Mouse (Mus musculus) T-cell, adult 2 months (primary cell): ENCODE measurements around the gene 9230112D13Rik.

Experiments
- DNase-seq: peaks from one replicate; pipeline ENCODE4 v3.0.0; 2022; ENCODE audit warnings: low spot score

The 9230112D13Rik gene

DNA sequence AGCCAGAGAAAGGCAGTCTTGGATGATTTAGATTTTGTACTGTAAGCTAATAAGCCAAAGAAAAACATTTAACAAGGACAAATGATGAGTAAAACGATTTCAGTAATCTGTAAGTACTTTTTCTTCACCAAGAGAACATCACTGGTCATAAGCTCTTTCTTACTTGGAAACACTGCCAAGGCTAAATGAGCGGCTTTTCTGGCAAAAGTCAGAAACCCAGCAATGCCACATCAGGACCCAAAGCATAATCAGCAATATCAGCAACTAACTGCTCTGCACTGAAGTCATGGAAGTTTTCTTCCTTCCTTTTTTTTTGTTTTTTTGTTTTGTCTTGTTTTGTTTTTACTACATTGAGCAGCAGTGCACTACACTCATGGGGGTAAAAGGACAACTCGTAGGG is 25.3 kb downstream of the 9230112D13Rik start:
- DNase-seq = no peak

DNA sequence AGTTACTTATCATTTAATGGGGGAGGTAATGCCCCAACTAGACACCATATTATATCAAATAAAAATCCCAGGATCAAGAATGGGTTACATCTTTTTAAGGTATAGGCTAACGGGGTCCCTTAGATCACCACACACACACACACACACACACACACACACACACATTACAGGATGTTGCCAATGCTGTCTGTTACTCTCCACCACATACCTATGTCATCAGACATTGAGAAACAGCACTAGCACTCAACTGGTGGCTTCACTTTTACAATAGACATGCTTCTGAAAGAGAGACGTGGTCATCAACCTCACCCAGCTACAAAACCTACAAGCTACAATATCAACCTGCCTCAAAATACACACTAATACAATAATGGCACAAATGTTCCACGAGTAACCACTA is 28.9 kb downstream of the 9230112D13Rik start:
- DNase-seq = no peak

DNA sequence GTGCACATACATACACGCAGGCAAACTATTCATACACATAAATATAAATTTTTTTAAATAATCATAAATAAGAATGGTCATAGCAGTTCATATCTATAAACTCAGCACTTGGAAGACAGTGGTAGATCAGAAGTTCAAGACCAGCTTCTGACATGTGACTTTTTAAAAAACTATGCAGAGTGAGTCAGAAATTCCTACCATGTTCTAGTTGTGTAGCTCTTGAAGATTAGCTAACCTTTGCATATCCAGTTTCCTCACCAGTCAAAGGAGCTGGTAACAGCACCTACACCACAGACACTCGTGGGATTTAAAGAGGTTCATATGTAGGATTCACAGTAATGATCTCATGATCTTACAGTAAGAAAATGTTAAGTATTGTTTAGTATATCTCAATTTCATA is 29.9 kb downstream of the 9230112D13Rik start:
- DNase-seq = no peak

DNA sequence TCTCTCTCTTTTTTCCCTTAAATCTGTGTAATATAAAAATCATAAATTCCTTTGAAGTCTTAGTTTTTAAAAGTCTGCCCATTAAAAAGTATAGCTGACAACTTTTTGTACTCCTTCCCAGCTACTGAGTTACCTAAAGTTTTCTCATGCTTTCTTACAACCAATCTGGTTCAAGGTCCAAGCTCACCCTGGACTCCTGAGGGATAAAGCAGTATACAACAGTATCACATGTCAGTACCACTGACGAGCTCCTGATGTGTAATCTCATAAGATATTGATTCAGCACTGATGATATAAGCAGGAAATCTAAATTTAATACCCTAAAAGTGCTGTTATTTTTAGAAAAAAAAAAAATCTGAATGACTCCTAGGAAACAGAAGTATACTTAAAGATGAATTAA is 31.6 kb downstream of the 9230112D13Rik start:
- DNase-seq = no peak

DNA sequence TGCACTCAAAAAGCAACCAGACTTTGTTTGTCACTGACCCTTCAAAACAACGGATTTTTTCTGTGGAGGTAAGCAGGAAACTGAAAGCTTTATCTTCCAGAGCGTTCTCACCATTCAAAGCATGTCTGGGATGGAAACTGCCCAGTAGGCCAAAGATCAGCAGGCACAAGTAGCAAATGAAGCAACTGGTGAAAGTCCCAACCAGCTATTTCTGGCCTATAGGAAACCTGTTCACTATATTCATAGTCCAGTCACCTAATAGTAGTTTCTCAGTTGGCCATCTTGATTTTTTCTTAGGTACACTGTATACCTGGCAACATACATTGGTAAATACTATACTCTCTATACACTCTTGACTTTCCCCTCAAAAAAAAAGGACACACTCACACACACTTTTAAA is 32.7 kb downstream of the 9230112D13Rik start:
- no peak for DNase-seq

DNA sequence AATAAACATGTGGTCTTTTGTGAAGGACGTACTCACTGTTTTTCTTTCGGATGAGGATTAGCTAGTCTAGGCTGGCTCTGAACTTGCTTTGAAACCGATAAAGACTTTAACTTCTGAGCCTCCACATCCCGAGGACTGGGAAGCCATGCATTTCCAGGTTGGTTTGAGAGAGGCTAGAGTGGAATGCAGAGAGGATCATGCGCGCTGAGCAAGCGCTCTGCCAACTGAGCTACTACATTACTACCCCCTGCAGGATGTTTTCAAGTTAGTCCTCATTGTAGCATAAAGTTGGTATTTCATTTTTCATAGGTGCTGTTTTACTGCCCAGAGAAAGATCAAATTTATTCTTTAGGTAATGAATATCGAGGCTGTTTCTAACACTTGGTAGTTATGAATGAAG is 36.4 kb downstream of the 9230112D13Rik start:
- no peak for DNase-seq

DNA sequence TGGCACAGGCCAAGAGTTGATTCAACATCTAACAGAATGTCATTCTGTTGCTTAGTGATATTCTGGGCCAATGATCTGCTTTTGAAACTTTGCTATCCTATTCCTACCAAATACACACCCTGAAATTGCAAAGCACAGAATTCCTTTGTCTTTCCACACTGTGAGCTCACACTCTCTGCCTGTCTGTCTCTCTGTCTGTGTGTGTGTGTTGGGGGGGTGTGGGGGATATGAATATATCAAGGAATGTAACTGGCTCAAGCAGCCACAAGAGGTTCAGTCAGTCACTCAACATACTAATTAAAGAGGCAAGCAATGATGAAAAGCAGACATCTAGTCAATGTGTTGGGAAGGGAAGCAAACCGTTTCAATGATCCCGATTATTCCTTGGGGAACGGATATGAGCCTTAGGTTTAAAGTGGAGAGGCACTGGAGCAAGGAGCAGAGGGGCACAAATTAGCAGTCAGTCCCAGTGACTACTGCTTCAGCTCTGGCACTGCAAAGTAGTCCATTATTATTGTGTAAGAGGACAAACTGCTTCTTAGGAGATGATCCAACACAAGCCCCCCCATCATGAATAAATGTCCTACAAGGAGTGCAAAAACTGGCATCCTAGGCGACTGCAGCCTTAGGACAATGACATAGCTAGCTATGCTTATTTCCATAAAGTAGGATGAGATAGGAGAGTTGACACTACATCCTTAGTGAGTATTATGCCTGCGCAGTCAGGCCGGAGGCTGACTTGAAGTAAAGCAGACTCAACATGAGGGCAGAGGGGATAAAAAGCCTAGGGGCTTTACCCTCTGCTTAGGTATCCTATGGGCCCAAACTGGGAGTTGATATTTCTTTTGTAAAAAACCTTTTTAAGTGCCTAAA is 38.9 kb downstream of the 9230112D13Rik start:
- DNase-seq = no peak

DNA sequence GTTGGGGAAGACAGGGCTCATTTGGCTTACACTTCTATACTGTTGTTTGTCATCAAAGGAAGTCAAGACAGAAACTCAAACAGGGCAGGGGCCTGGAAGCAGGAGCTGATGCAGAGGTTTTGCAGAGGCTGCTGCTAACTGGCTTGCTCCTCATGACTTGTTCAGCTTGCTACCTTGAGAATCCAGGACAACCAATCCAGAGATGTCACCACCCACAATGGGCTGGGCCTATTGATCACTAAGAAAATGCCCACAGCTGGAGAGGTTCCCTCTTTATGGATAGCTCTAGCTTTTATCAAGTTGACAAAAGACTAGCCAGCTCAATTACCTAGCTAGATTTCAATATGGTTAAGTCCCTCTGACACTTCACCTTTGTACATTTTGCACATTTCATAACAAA is 51.0 kb downstream of the 9230112D13Rik start:
- no peak for DNase-seq

DNA sequence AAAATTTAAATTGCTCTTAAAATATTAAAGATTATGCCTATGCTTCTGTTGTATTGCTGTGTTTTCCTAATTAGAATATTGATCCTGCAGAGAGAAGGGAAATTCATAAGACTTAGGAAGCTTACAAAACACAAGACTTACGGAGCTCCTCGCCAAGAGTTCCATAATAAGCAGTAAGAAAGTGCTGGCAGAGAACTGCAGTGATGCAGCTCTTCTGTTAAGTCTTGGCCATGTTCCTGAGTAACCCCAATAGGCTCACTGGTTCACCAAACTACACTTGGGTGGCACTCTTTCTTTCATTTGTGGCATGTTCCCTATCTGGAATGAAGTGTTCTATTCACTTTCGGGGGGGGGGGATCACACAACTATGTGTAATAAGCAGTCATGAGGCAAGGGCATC is 56.3 kb downstream of the 9230112D13Rik start:
- DNase-seq = no peak
